Mouse (Mus musculus) lung, postnatal 0 days (tissue): ENCODE measurements around the gene C1s2.

Experiments
- CTCF ChIP-seq: IDR thresholded peaks from 2 replicates; pipeline ENCODE4 v1.5.1; 2016; ENCODE audit warnings: antibody characterized with exemption, mild to moderate bottlenecking
- EP300 ChIP-seq: IDR thresholded peaks from 2 replicates; pipeline ENCODE4 v1.6.1; 2016; ENCODE audit warnings: antibody characterized with exemption, mild to moderate bottlenecking, control low read depth

GRCm38 (mm10) chr6:124661995-124662394 is 26.1 kb upstream of the C1s2 start:
- TF ChIP-seq CTCF: no peak
- no peak for TF ChIP-seq EP300
